Mouse (Mus musculus) olfactory bulb, adult 2 months (tissue): ENCODE measurements around the gene Psme2.

Source experiments
- CTCF ChIP-seq: fragments of 200-500 bp; IDR thresholded peaks from 2 replicates; pipeline ENCODE4 v1.5.1; 2012; ENCODE audit warnings: low read depth, mild to moderate bottlenecking, low read length, moderate library complexity; ENCODE audit not compliant: insufficient read depth
- POLR2A ChIP-seq: fragments of 200-500 bp; IDR thresholded peaks from 2 replicates; pipeline ENCODE4 v1.6.1; 2012; ENCODE audit warnings: mild to moderate bottlenecking, low read depth, low read length, moderate library complexity; ENCODE audit not compliant: insufficient read depth

GRCm38 (mm10) chr14:55605743-55606459, 15.0 kb upstream of the Psme2 start:
- TF ChIP-seq POLR2A: no peak
- no peak for TF ChIP-seq CTCF
